Mouse (Mus musculus) olfactory bulb, adult 2 months (tissue): Measurements from ENCODE around the gene Ndufs8.

ENCODE experiments used
- CTCF ChIP-seq: fragments of 200-500 bp; IDR thresholded peaks from 2 replicates; pipeline ENCODE4 v1.5.1; 2012; ENCODE audit warnings: low read depth, mild to moderate bottlenecking, low read length, moderate library complexity; ENCODE audit not compliant: insufficient read depth
- POLR2A ChIP-seq: fragments of 200-500 bp; IDR thresholded peaks from 2 replicates; pipeline ENCODE4 v1.6.1; 2012; ENCODE audit warnings: mild to moderate bottlenecking, low read depth, low read length, moderate library complexity; ENCODE audit not compliant: insufficient read depth

GRCm38 (mm10) chr19:3897557-3897956 is 15.0 kb downstream of the Ndufs8 start:
- TF ChIP-seq CTCF: no peak
- TF ChIP-seq POLR2A: no peak
